Mouse (Mus musculus) left cerebral cortex, adult 18-20 months (tissue): Measurements from ENCODE around the gene Glt28d2. TPM values are rescaled to one million over a fixed set of nuclear protein-coding genes. Genes with fewer than 3 reads are reported as not detected.
"Not testable (repeated sequence)": the region's sequence is repeated elsewhere in the genome, so short reads cannot be mapped to it uniquely, and the experiment has no call there.

ENCODE experiments used
- DNase-seq, 2 experiments: peaks; one replicate each; pipeline ENCODE4 v3.0.0; 2021 to 2022; ENCODE audit warnings: low spot score in 2 of 2, mixed read lengths in 1 of 2
- long read RNA-seq, 2 experiments: library from polyadenylated mRNA; stranded (forward); transcript quantifications; one replicate each; pipeline ENCODE4 v2.0.0; 2021
- total RNA-seq, 2 experiments: library from RNA; stranded (reverse); gene quantifications; 2 replicates each; pipeline ENCODE4 v1.2.3; 2021

The Glt28d2 gene
- total RNA-seq: under 1 TPM; 0.37 to 0.52 TPM
- long read RNA-seq, experiment 1: 0 reads
- long read RNA-seq, experiment 2, partial matches to known transcripts: 0 of 2 reads
- long read RNA-seq, experiment 2, other reads (novel, unspliced or antisense): 0 of 2 reads

DNA sequence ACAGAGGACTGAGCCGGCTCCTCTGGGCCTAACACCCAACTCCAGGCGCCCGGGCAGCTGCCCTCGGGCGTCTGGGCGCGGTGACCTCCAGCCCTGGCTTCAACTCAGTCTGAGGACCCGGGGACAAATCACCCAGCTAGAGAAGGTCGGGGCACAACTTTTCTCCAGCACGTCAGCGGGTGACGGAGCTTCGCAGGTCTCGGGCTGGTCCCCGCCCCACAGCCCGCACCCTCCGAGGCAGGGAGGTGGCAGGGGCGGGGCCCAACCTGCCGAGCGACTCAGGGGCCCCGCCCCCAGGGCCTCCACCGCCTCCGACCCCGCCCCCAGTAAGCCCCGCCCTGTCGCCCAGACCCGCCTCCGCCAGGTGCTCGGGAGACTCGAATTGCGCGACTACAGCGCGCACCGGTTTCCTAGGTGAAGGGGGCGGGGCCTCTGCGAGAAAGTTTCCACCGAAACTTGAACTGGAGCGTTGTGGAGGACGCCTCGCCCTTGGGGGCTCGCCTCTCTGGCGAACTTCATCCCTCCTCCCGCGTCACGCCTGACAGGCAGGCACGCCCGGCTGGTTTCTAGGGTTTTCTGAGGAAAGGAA lies at the start of gene Glt28d2, which contains the start of gene Gm37240:
Glt28d2 (minus strand) TSS at position 278 of the 589 bp plus-strand sequence.
Gm37240 (minus strand) TSS at position 280 of the 589 bp plus-strand sequence.
- DNase-seq: peak; percentile 33 to 44

DNA sequence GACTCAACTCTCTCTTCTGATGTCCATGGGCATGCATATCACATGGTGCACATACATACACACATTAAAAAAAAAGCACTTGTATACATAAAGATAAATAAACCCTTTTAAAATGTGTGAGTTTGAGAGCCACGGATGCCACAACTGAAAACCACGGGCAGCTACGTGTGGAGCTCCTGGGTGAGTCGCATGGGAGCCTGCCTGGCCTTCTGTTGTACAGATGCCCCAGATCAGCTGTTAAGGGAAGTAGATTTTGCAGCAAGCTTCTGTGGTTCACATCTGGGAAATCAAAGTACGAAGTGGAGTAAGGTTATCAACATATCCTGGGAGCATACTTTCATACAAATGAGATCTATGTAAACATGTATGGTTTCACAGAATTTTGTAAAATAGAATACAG lies 46.3 kb upstream of the Glt28d2 start:
- no peak for DNase-seq

DNA sequence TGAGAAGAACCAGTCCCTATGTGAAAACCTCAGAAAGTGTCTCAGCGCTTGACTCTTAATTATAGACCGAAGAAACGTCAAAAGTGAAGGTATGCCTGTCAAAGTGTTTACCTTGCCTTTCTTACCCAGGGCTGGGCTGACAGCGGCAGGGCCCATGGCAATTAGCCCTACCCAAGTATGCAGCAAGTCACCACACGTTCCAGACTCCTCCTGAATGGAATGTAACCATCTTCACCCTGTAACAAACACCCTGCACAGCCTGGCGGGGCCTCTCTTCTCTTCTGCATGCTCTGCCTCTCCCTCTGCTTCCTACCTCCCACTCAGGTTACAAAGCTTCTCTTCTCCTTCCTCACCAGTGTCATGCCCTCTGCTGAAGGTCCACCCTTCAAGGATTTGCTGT lies 44.5 kb upstream of the Glt28d2 start:
- DNase-seq: no peak

DNA sequence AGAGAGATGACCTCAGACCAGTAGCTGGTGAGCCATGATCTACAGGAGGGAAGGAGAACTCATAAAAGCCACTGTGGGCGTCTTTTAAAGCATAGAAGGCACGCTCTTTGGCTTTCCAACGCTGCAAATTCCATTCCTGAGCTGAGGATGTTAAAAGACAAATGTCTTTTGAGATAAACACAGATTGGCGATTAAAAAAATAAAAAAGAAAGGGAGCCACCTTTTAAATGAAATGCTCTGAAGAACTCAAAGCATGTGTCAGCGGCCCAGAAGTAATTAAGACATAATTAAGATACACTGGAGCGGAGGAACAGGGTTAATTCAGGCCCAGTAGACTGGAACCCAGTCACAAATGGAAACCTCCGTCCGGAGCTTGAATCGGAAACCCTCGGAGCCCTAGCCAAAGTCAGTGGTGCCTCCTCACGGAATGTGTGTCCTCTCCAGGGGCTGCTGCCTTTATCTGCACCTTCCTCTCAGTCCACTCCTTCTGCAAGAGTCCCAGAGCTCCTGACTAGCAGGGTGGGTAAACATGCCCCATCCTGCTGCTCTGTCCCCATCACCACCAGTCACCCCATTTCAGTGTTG lies 43.4 kb upstream of the Glt28d2 start:
- no peak for DNase-seq

DNA sequence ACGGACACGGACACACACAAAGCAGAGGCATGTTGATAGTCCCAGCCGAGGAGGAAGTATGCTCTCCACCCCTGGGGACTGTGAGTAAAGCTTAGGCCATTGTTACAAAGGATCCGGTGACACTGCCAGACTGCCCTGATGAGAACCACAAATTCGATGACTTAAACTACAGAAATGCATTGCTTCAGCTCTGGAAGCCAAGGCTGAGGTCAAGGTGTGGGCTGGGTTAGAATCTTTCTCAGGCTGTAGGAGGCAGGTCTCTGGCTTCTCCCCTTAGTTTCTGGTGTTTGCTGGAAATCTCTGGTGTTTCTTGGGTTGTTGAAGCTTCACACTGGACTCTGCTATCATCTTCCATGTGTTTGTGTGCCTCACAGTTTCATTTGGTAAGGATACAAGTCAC lies 42.4 kb upstream of the Glt28d2 start:
- DNase-seq: no peak

DNA sequence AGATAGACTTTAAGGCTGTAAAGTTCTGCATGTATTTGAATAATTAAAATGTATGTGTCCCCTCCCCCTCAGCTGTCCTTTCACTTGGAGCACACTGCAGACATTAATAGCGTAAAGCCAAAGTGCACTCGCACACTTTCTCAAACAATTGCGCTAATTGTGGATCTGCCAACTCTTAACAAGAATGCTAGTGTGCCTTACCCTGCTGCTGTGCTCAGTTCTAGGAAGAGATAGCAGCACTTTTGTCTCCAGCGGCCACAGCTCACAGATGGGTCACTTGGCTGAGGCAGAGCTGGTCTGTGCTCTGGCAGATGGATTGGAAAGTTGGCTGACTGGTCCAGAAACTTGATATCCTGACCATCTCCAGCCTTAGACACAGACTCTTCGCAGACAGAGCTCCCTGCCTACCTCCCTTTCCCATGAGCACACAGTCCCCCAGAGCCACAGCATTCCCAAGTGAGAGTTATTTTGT lies 40.9 kb upstream of the Glt28d2 start:
- DNase-seq: peak; percentile 3 to 11

DNA sequence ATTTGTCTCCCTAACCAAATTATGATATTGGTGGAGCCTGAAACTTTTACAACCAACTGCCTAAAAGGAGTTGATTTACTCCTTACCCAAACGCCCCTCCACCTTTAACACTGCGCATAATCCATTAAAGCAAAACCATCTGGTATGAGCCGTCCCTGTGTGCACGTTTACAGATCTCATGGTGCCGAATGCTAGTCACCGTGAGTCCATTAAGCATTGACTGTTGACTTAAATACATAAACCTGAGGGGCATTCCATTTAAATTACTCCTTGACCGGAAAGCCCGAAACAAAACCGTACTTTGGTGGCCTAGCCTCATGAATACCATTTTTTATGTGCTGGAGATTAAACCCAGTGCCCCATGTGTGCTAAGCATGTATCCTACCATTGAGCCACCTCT lies 40.0 kb upstream of the Glt28d2 start:
- no peak for DNase-seq

DNA sequence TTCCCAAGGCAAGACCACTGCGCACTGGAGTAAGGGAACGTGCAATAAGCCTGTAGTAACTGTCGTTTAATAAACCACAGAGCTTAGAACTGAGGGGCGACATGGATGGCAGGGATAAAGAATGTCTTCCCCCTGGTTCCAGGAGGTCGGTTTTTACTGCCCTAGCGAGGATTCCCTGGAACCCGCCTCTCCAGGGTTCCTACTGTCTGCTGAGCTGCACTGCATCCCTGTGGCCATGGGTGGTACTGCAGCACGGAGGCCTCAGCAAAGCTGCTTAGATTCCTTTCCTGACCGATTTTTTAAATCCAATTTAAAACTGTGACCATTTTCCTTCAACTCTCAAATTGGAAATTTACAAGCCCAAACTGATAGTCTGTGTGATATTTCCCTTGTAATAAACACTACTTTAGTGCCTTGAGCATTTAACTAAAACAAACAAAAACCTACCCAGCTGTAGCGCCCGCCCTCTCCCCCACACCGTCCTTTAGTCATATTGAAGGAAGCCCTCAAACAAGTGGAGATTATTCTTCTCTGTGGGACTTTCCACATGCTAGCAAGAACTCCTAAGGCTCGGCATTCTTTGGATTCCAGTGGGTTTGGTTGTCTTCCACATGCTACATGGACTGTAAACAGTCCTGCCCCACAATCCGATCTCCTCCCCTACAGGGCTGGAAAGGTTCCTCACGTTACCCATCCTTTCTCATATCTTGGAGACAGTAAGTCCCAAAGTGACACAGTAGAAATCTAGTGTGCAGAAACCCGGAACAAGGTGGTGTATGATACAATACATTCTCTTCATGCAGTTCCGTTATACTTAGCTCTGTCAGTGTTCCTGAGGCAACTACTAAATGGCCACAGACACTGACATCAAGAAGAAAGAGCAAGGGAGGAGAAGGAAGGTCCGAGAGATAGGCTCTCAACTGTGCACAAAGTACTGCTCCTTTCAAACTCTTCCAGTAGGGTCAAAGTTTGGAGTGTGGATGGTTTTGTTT lies 36.9 kb upstream of the Glt28d2 start:
- peak; percentile 89 to 95 for DNase-seq

DNA sequence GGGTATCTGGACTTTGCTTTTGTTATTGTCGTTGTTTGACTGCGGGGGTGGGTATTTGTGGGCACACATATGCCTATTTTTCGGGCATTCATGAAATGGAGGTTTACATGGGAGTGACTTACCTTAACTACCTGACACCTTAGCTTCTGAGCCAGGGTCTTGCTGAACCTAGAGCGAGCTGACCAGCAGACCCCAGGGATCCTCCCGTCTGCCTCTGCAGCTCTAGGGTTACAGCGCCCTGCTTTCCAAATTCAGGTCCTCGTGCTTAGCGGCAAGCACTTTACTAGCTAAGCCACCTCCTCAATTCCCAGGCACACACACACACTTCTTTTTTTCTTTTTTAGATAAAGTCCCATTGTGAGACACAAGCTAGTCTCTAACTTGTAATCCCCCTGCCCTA lies 36.0 kb upstream of the Glt28d2 start:
- no peak for DNase-seq

DNA sequence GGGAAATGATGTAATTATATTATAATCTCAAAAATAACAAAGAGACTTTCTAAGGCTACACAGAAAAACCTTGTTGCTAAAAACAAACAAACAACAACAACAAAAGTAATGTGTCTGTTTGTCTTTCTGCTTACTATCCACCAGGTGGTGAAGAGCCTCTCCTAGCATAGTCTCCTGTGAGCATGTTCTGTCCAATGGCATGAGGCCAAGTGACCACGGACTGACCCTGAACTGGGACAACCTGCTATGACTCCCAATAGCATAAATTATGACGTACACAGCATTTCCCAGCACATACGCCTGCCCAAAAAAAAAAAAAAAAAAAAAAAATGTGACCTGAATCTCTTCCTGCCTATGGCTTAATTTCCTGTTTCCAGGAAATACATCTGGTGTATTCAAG lies 35.0 kb upstream of the Glt28d2 start:
- no peak for DNase-seq

DNA sequence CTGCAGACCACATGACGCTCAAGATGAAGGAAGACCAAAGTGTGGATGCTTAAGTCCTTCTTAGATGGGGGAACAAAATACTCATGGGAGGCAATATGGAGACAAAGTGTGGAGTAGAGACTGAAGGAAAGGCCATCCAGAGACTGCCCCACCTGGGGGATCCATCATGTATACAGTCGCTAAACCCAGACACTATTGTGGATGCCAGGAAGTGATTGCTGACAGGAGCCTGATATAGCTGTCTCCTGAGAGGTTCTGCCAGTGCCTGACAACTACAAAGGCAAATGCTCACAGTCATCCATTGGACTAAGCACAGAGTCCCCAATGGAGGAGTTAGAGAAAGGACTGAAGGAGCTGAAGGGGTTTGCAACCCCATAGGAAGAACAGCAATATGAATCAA lies 33.4 kb upstream of the Glt28d2 start:
- DNase-seq: not testable (repeated sequence)

DNA sequence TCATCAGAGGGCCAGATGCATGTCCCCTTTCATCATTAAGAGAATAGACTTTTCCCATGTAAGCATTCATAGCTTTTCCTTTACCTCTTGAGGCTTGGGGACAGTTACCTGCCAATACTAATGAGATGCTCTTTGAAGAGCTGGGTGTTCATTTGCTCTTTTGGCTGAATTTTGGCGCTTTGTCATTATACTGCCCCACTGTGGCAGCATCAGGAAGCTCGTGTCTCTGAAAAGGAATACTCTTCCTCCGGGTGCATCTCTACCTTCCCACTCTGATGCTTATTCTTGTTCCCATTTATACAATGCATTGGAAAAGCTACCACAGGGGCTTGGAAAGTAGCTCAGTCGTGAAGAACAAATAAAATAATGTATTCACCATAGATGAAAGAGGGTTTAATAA lies 30.3 kb upstream of the Glt28d2 start:
- peak; percentile 30 to 31 for DNase-seq

DNA sequence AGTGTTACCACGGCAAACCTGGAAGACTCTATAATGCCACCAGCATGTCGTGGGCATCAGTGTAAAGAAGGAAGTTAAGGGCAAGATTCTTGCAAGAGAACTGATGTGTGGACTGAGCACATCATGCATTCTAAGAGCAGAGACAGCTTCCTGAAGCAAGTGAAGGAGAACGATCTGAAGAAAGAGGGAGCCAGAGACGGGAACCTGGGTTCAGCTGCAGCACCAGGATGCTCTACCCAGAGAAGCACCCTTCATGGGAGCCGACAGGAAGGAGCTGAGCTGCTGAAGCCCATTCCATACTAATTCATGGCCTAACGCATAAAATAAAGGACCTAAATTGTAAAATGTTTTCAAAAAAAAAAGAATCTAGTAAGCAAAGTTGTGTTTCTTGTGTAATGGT lies 27.5 kb upstream of the Glt28d2 start:
- no peak for DNase-seq

DNA sequence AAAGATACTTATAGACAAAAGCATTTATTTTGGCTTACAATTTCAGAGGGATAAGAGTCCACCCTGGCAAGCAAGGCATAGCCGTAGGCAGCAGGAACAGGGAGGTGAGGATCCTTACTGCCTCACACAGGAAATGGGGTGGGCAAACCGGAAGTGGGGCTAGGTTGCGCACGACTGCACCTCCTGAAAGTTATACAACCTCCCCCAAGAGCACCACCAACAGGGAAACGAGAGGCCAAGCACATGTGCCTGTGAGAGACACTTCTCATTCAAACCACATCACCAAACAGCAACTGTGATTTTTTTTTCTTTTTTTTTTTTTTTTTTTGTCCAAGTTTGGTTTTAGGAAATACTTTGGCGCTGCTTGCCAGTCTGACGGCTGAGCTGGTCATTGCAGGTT lies 19.8 kb upstream of the Glt28d2 start:
- no peak for DNase-seq

DNA sequence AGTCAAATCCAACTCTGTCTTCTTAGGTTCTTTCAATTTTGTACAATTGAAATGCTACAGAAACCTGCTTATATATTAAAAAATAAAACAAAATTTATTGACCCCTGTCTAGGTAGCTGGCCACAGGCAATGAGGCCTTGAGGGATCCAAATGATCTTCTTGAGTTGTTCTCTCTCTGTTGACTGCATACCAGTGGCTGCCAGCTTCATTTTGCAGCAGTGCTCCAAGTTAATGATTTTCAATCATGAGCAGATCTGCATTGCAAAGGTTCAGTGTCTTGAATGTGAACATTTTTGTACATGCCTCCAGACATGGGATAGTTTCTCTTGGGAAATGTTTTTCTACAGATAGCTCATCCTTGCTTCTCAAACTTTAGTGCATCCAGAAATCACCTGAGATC lies 17.1 kb upstream of the Glt28d2 start:
- DNase-seq: no peak

DNA sequence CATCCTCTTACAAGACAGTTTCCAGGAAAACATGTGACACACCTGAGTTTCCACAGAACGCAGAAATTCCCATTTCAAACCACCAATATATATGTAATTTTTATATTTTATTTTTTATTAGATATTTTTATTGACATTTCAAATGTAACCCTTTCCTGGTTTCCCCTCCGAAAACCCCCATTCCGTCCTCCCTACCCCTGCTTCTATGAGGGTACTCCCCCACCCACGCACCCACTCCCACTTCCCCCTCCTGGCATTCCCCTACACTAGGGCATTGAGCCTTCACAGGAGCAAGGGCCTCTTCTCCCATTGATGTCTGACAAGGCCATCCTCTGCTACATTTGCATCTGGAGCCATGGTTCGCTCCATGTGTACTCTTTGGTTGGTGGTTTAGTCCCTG lies 7.7 kb upstream of the Glt28d2 start:
- no peak for DNase-seq

DNA sequence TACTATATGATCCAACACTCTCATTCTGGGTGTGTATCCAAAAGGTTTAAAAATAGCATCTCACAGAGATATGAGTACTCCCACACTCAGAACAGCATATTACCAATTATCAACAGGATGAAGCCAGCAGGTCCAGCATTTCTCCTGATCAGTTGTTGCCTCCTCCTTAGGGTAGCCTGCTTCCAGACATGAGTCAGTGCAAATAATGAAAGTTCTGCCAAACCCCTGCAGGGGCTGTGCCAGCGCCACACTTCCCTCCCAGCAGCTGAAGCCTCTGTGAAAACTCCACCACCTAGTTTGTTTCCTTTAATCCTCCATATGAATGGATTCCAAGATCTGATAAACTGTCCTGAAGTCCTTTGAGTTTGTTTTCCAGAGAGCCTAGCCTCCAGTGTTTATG lies 4.3 kb upstream of the Glt28d2 start:
- DNase-seq: no peak

DNA sequence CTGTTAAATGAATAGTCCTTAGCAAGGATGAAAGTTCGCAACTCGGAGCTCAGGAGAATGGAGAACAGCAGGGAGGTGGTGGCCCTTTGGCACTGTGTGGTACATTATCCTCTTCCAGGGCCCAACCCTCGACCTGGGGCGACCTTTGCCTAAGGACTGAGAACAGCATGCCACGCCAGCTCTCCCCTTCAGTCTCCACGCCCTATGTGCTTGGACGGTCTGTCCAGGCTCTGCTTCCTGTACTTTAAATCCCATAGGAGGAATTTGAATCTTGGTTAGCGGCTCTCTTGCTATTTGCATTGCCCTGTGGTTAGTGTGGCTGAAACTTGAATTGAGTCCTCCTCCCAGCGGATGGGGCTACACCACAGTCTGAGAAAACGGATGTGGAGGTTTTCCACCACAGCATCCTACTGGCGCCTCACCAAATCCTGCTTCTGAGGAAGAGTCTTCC lies 930 bp upstream of the Glt28d2 start:
- no peak for DNase-seq

DNA sequence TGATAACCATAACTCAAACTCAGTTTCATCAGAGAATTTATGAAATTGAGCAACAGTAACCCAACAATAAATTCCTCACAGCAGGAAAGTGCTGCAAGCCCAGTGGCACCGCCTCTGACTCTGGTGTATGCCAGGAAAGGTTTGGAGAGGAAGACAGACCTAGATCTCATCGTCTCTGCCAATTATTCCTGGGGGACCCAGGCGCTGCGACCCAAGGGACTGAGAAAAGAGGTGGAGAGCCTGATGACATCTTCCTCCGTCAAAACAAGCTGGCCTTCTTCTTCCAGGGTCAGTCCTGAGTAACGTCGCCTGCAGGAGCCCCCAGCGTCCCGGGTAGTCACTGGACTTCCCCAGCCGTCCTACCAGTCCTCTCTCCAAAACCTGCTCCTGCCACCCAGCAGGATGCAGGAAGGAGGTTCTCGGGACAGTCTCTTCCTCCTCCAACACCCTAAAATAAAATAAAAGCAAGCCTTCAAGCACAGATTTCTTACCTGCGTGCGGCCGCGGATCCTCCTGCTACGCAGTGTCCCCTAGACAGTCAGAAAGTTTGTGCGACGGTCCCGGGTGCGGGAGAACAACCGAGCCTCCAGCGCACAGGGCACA lies 579 bp downstream of the Glt28d2 start:
- DNase-seq: no peak

DNA sequence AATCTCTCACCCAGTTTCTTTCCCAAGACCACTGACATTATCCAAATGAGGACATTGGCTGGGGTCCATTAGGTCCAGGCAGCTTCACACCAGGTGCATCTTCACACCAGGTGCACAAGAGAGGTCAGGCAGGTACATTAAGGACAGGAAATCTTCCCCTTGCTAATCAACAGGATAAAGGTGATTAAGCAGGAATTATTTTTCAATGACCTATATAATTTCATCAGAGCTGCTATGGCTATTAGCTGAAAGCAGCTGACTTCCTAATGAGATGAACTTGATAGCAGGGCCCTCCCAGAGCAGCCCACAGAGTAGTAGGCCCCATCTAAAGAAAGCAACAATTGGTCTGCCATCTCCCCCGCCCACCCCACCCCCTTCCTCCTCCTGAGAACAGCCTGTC lies 1.4 kb downstream of the Glt28d2 start:
- DNase-seq: no peak

DNA sequence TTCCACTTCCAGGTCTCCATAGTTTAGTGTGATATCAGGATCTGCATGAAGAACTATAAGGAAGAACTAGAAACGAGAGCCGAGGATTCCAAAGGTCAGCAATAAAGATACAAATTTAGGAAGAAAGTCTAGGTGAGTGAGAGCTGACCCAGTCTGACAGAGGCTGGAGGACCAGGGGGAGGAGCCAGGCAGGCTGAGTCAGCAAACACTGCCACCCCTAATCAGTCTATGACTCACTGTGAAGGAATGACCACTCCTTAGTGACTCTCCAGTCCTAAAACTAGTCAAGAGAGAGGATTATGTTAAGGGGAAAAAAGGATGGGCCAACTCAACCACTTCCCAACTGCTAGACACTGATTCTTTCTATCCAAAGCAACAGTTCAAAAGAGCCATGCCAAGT lies 6.6 kb downstream of the Glt28d2 start:
- no peak for DNase-seq
